Mouse (Mus musculus): Measurements from ENCODE around the gene Map4k5.

DNA sequence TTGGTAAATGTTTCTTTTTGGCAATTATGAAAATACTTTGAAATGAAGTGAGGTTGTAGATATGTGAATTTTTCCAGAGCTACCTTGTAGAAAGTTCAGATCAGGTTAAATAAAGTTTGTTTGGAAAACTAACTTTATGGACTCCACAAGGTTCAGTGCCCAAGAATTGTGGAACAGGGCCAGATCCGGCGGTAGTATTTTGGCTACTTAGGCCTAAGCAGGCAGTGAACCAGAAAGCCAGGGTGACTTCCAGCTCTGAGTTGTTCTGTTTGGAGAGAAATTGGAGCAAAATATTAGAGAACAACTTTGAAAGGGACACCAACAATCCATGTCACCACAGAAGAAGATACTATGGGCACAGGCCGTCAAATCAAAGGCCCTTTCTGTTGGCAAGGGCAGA lies 96.7 kb downstream of the Map4k5 start:
- TF ChIP-seq POLR2A (IDR thresholded peaks at IDR 0.05; ENCODE audit: control insufficient read depth, low read depth, low read length): no peak
- TF ChIP-seq CTCF (IDR thresholded peaks at IDR 0.05; ENCODE audit: control insufficient read depth, insufficient read depth, insufficient replicate concordance, low read depth, low read length): no peak
